7 mouse cellular contexts compared by ENCODE assay signal in genomic region chr7:128739116-128739461, GRCm38 (mm10). TPM values are rescaled to one million over a fixed set of nuclear protein-coding genes. Genes with fewer than 3 reads are reported as not detected.
DNase-seq lines count a peak whose midpoint lies in the region; ATAC-seq and TF ChIP-seq lines count a peak whose summit lies in the region.

No protein-coding gene starts in this region.

- 2% methylated on average over 15 of the region's 15 CpGs for WGBS in liver, adult 2 months
- whole genome bisulfite sequencing in embryonic facial prominence, embryonic 14.5 days: 2% methylated on average over 15 of the region's 15 CpGs
- WGBS in limb, embryonic 10.5 days: 4% methylated on average over 15 of the region's 15 CpGs
- 1% methylated on average over 15 of the region's 15 CpGs for WGBS in neural tube, embryonic 15.5 days

- H3K27ac ChIP-seq in liver, adult 2 months (replicated peaks; ENCODE audit: insufficient read depth, low read depth, low read length): no peak overlapping the region; the same call in 1 of the 2 replicates
- H3K27ac ChIP-seq in embryonic facial prominence, embryonic 14.5 days (replicated peaks; ENCODE audit: low read depth, low read length): no peak overlapping the region
- no peak overlapping the region for H3K27ac ChIP-seq in limb, embryonic 10.5 days
- peak overlapping the region; percentile 92 for H3K27ac ChIP-seq in neural tube, embryonic 15.5 days (replicated peaks)

- DNase-seq in liver, adult 2 months (ENCODE audit: extremely low read depth, low read depth, low spot score): no peak
- DNase-seq in liver: no peak
- no peak for DNase-seq in embryonic facial prominence, embryonic 14.5 days (ENCODE audit: low spot score)
- DNase-seq in limb, embryonic 10.5 days (ENCODE audit: low spot score): no peak
- no peak for DNase-seq in spleen, postnatal 10 days (ENCODE audit: low spot score in 2 of 2)
- no peak for DNase-seq in left cerebral cortex, adult 9 months (ENCODE audit: low spot score in 2 of 2)

- H3K4me1 ChIP-seq in liver, adult 2 months (ENCODE audit: control insufficient read depth, insufficient read depth, low read length): peaks cover 22% of the 10 kb centered on the region
- peaks cover 11% of the 10 kb centered on the region for H3K4me1 ChIP-seq in embryonic facial prominence, embryonic 14.5 days (ENCODE audit: control insufficient read depth, insufficient read depth, low read length)
- H3K4me1 ChIP-seq in limb, embryonic 10.5 days: peaks cover 15% of the 10 kb centered on the region
- peaks cover 28% of the 10 kb centered on the region for H3K4me1 ChIP-seq in neural tube, embryonic 15.5 days

- peak overlapping the region; percentile 91 for H3K4me2 ChIP-seq in embryonic facial prominence, embryonic 14.5 days (ENCODE audit: low read depth, low read length)
- peak overlapping the region; percentile 71 for H3K4me2 ChIP-seq in neural tube, embryonic 15.5 days

- H3K9me3 ChIP-seq in embryonic facial prominence, embryonic 14.5 days (ENCODE audit: control insufficient read depth, low read length): no peaks in the 10 kb centered on the region
- no peaks in the 10 kb centered on the region for H3K9me3 ChIP-seq in limb, embryonic 10.5 days (replicated peaks)
- no peaks in the 10 kb centered on the region for H3K9me3 ChIP-seq in neural tube, embryonic 15.5 days (replicated peaks)

- ATAC-seq in embryonic facial prominence, embryonic 14.5 days (ENCODE audit: low read depth): no peak
- ATAC-seq in neural tube, embryonic 15.5 days (ENCODE audit: low FRiP score): no peak

- no peaks in the 10 kb centered on the region for H3K36me3 ChIP-seq in liver, adult 2 months (ENCODE audit: control insufficient read depth, insufficient read depth, low read length)
- H3K36me3 ChIP-seq in embryonic facial prominence, embryonic 14.5 days (ENCODE audit: control insufficient read depth, insufficient read depth, low read length): 0 out of 2 replicates have a peak, but pooled peaks cover 3% of the 10 kb centered on the region
- H3K36me3 ChIP-seq in limb, embryonic 10.5 days: peaks cover 37% of the 10 kb centered on the region
- H3K36me3 ChIP-seq in neural tube, embryonic 15.5 days: no peaks in the 10 kb centered on the region; the same call in 1 of the 2 replicates

- TF ChIP-seq POLR2A in liver, adult 2 months (IDR thresholded peaks at IDR 0.05; ENCODE audit: extremely low read depth, insufficient read depth, low read length): no peak

- H3K27me3 ChIP-seq in liver, adult 2 months (ENCODE audit: control insufficient read depth, insufficient read depth, low read length): no peaks in the 10 kb centered on the region
- no peaks in the 10 kb centered on the region for H3K27me3 ChIP-seq in embryonic facial prominence, embryonic 14.5 days (replicated peaks; ENCODE audit: control insufficient read depth, insufficient read depth, low read length)
- peaks cover 4% of the 10 kb centered on the region; the same call in 1 of the 2 replicates for H3K27me3 ChIP-seq in limb, embryonic 10.5 days (ENCODE audit: low read depth, poor library complexity, severe bottlenecking)
- H3K27me3 ChIP-seq in neural tube, embryonic 15.5 days (replicated peaks): 0 out of 2 replicates have a peak, but pooled peaks cover 4% of the 10 kb centered on the region

- H3K9ac ChIP-seq in liver, adult 2 months (ENCODE audit: low read depth, low read length): peak overlapping the region; percentile 92
- peak overlapping the region; percentile 95 for H3K9ac ChIP-seq in embryonic facial prominence, embryonic 14.5 days (ENCODE audit: low read depth, low read length)
- H3K9ac ChIP-seq in neural tube, embryonic 15.5 days (replicated peaks): peak overlapping the region; percentile 95

- H3K4me3 ChIP-seq in liver, adult 2 months (ENCODE audit: insufficient read depth, low read depth, low read length): peak overlapping the region; percentile 98
- peak overlapping the region; percentile 99 for H3K4me3 ChIP-seq in embryonic facial prominence, embryonic 14.5 days (ENCODE audit: low read depth, low read length)
- H3K4me3 ChIP-seq in limb, embryonic 10.5 days: peak overlapping the region; percentile 99
- peak overlapping the region; percentile 99 for H3K4me3 ChIP-seq in neural tube, embryonic 15.5 days (replicated peaks)

- H3K79me2 ChIP-seq in liver, adult 2 months (ENCODE audit: control insufficient read depth, insufficient read depth, low read length): peaks cover 37% of the 10 kb centered on the region; the same call in 1 of the 2 replicates

- no peak for TF ChIP-seq CTCF in liver, adult 2 months (IDR thresholded peaks at IDR 0.05; ENCODE audit: low read depth, low read length)

RNA-seq across cellular contexts. Expression of gene Mcmbp, which starts 1.2 kb away (rescaled TPM):
- 12.8 and 15.6 TPM in 2 replicates for total RNA-seq in liver, adult 2 months (2014; rRNA removed)
- 10.0 and 11.4 TPM in 2 replicates for polyA plus RNA-seq in liver, adult 2 months (2012; rRNA removed)
- 57.9 and 62.9 TPM in 2 replicates for polyA plus RNA-seq in embryonic facial prominence, embryonic 14.5 days (2014; fragmentation: Nextera tagmentation; extraction: Ambion mirVana)
- polyA plus RNA-seq in limb, embryonic 10.5 days (2016; fragmentation: Nextera tagmentation; extraction: Ambion mirVana): 76.7 and 78.1 TPM in 2 replicates
- polyA plus RNA-seq in neural tube, embryonic 15.5 days (2015; fragmentation: Nextera tagmentation; extraction: Ambion mirVana): 39.5 and 42.8 TPM in 2 replicates

RNA-seq across cellular contexts. Expression of gene Sec23ip, which starts 5.7 kb away (rescaled TPM):
- 7.2 and 8.0 TPM in 2 replicates for total RNA-seq in liver, adult 2 months (2014; rRNA removed)
- polyA plus RNA-seq in liver, adult 2 months (2012; rRNA removed): 18.1 and 27.2 TPM in 2 replicates
- polyA plus RNA-seq in embryonic facial prominence, embryonic 14.5 days (2014; fragmentation: Nextera tagmentation; extraction: Ambion mirVana): 37.5 and 37.7 TPM in 2 replicates
- polyA plus RNA-seq in limb, embryonic 10.5 days (2016; fragmentation: Nextera tagmentation; extraction: Ambion mirVana): 37.1 and 39.1 TPM in 2 replicates
- 35.7 and 36.6 TPM in 2 replicates for polyA plus RNA-seq in neural tube, embryonic 15.5 days (2015; fragmentation: Nextera tagmentation; extraction: Ambion mirVana)
